Mouse (Mus musculus) urinary bladder, postnatal 10 days (tissue): Measurements from ENCODE around the gene Scnn1b.

Experiments used
- DNase-seq: peaks from one replicate; pipeline ENCODE4 v3.0.0; 2022; ENCODE audit warnings: low spot score

Scnn1b gene

DNA sequence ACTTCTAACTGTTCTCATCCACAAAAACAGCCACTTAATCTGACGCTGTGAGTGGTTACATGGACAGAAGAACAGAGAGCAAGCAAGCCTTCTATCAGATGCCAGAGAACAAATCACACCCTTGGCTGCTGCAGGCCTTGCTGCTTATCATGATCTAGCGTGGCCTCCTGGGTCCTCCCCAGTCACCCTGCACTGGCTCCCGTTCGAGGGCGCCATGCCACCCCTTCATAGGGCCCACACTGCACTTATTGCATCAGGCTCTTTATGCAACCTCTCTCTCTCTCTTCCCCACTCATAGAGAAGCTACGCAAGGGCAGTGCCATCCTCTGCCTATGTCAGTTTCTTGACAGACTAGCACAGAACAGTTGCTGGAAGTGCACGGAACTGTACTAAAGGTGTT is 101.3 kb downstream of the Scnn1b start:
- no peak for DNase-seq
